Comparison of ENCODE assay signal across 8 mouse cellular contexts in genomic region chr2:162682674-162683073, GRCm38 (mm10). TPM values are rescaled to one million over a fixed set of nuclear protein-coding genes. Genes with fewer than 3 reads are reported as not detected.
DNase-seq lines count a peak whose midpoint lies in the region; ATAC-seq and TF ChIP-seq lines count a peak whose summit lies in the region.

No protein-coding gene starts in this region.

- H3K9me3 ChIP-seq in heart, postnatal 0 days (replicated peaks; ENCODE audit: control insufficient read depth, low read length), result no peaks in the 10 kb centered on the region
- H3K9me3 ChIP-seq in E14TG2a.4 (ENCODE audit: low read length), result no peaks in the 10 kb centered on the region
- H3K9me3 ChIP-seq in midbrain, embryonic 12.5 days, result no peaks in the 10 kb centered on the region

- WGBS in heart, postnatal 0 days, result 8% methylated on average over 6 of the region's 6 CpGs
- WGBS in midbrain, embryonic 12.5 days, result 10% methylated on average over 6 of the region's 6 CpGs

- TF ChIP-seq CTCF in heart, postnatal 0 days (IDR thresholded peaks at IDR 0.05; ENCODE audit: low read depth), result peak; percentile 64
- peak; percentile 73 for TF ChIP-seq CTCF in E14TG2a.4 (conservative IDR thresholded peaks at IDR 0.05; ENCODE audit: low read length)

- peak; percentile 13 for DNase-seq in heart, postnatal 0 days (ENCODE audit: low spot score)
- DNase-seq in heart, adult 11 months, result no peak
- DNase-seq in frontal cortex, postnatal 36 days (ENCODE audit: low spot score in 2 of 2), result peak; percentile 36 to 65
- peak; percentile 39 to 52 for DNase-seq in layer of hippocampus, postnatal 14 days (ENCODE audit: low spot score in 2 of 2)
- DNase-seq in natural killer cell, adult 2 months (ENCODE audit: low spot score in 2 of 2), result no peak

- H3K9ac ChIP-seq in heart, postnatal 0 days (replicated peaks; ENCODE audit: low read depth, low read length), result no peak overlapping the region
- no peak overlapping the region for H3K9ac ChIP-seq in midbrain, embryonic 12.5 days (replicated peaks)

- ATAC-seq in heart, postnatal 0 days (ENCODE audit: insufficient read depth, low read depth), result 0 out of 2 replicates have a peak, but pooled peaks have one; percentile 17
- ATAC-seq in cerebellum, adult (ENCODE audit: insufficient number of reproducible peaks, low FRiP score, low TSS enrichment), result peak; percentile 56
- peak; percentile 52; the same call in 1 of the 2 replicates for ATAC-seq in midbrain, embryonic 12.5 days (ENCODE audit: low FRiP score, low read depth)

- no peak overlapping the region for H3K4me2 ChIP-seq in heart, postnatal 0 days (ENCODE audit: low read depth, low read length)
- no peak overlapping the region for H3K4me2 ChIP-seq in midbrain, embryonic 12.5 days (replicated peaks)

- H3K4me1 ChIP-seq in heart, postnatal 0 days (ENCODE audit: control insufficient read depth, insufficient read depth), result no peaks in the 10 kb centered on the region
- 0 out of 2 replicates have a peak, but pooled peaks cover 2% of the 10 kb centered on the region for H3K4me1 ChIP-seq in E14TG2a.4 (replicated peaks; ENCODE audit: low read depth, low read length)
- no peaks in the 10 kb centered on the region for H3K4me1 ChIP-seq in midbrain, embryonic 12.5 days

- no peaks in the 10 kb centered on the region for H3K36me3 ChIP-seq in heart, postnatal 0 days (replicated peaks; ENCODE audit: control insufficient read depth, insufficient read depth, low read length)
- H3K36me3 ChIP-seq in E14TG2a.4 (ENCODE audit: insufficient read depth, low read length), result no peaks in the 10 kb centered on the region
- no peaks in the 10 kb centered on the region for H3K36me3 ChIP-seq in midbrain, embryonic 12.5 days

- no peak overlapping the region for H3K4me3 ChIP-seq in heart, postnatal 0 days (ENCODE audit: low read depth, low read length)
- H3K4me3 ChIP-seq in E14TG2a.4 (replicated peaks; ENCODE audit: low read length), result no peak overlapping the region
- H3K4me3 ChIP-seq in midbrain, embryonic 12.5 days, result no peak overlapping the region

- H3K27me3 ChIP-seq in heart, postnatal 0 days (ENCODE audit: control insufficient read depth, insufficient read depth, low read length), result no peaks in the 10 kb centered on the region
- peaks cover 14% of the 10 kb centered on the region; the same call in 1 of the 2 replicates for H3K27me3 ChIP-seq in E14TG2a.4 (ENCODE audit: insufficient read depth, low read length)
- peaks cover 14% of the 10 kb centered on the region for H3K27me3 ChIP-seq in midbrain, embryonic 12.5 days

- H3K27ac ChIP-seq in heart, postnatal 0 days (ENCODE audit: low read depth), result no peak overlapping the region
- H3K27ac ChIP-seq in midbrain, embryonic 12.5 days (replicated peaks), result no peak overlapping the region

- TF ChIP-seq EP300 in heart, postnatal 0 days (IDR thresholded peaks at IDR 0.05; ENCODE audit: low read depth), result no peak

RNA-seq across cellular contexts. Expression of gene Ptprt, which starts 21.7 kb away (rescaled TPM):
- 0.08 and 0.12 TPM in 2 replicates for total RNA-seq in heart, postnatal 0 days (2014; rRNA removed; ENCODE audit: low replicate concordance)
- 0.47 and 0.55 TPM in 2 replicates for polyA plus RNA-seq in heart, postnatal 0 days (2015; fragmentation: Nextera tagmentation; extraction: Ambion mirVana)
- total RNA-seq in layer of hippocampus, postnatal 14 days (2021), result 10 to 100 TPM; 50.9 to 52.6 TPM
- 2.3 and 3.4 TPM in 2 replicates for polyA plus RNA-seq in midbrain, embryonic 12.5 days (2016; fragmentation: Nextera tagmentation; extraction: Ambion mirVana)

Comparison
In these comparisons a context has a peak if more than half of its experiments do, and no peak if none do; other contexts are left out.
1. DNase-seq: peak in heart, postnatal 0 days (single experiment), frontal cortex, postnatal 36 days (2 of 2) and layer of hippocampus, postnatal 14 days (2 of 2); none in heart, adult 11 months (single experiment) and natural killer cell, adult 2 months (0 of 2).
2. RNA of gene Ptprt, which starts 21.7 kb away (total RNA-seq): 50.9 to 52.6 TPM in layer of hippocampus, postnatal 14 days; 0.08 to 0.12 TPM in heart, postnatal 0 days; every median in the first group is over 10 times any median in the second.
3. Peak in every context shown above with its lines, with median percentiles within 50 percentile points of each other: ATAC-seq.